Mouse (Mus musculus) heart, postnatal 0 days (tissue): ENCODE measurements around the gene Pepd.

Experiments used
- CTCF ChIP-seq: IDR thresholded peaks from 2 replicates; pipeline ENCODE4 v1.5.1; 2016; ENCODE audit warnings: antibody characterized with exemption, control low read depth, low read depth
- EP300 ChIP-seq: IDR thresholded peaks from 2 replicates; pipeline ENCODE4 v1.6.1; 2016; ENCODE audit warnings: antibody characterized with exemption, low read depth

GRCm38 (mm10) chr7:34877820-34878219, 34.4 kb upstream of the Pepd start:
- TF ChIP-seq CTCF (no peak), EP300 (no peak)
